Mouse (Mus musculus): ENCODE results near the gene Tysnd1. TPM values are rescaled to one million over a fixed set of nuclear protein-coding genes. Genes with fewer than 3 reads are reported as not detected.

Gene Tysnd1
- polyA plus RNA-seq, 1 experiment from 2014 or later: 27.0 TPM

Other genes with a start within 250 kb of the Tysnd1 start
- gene Eif4ebp2, start 242.9 kb upstream of the Tysnd1 start, polyA plus RNA-seq (2014; fragmentation: Nextera tagmentation; extraction: Ambion mirVana): 46.8 and 53.7 TPM in 2 replicates
- 15.0 and 17.6 TPM in 2 replicates for gene Lrrc20, start 219.7 kb upstream of the Tysnd1 start, polyA plus RNA-seq (2014; fragmentation: Nextera tagmentation; extraction: Ambion mirVana)
- 0.87 and 0.98 TPM in 2 replicates for gene Npffr1, start 100.0 kb upstream of the Tysnd1 start, polyA plus RNA-seq (2014; fragmentation: Nextera tagmentation; extraction: Ambion mirVana)
- gene Ppa1, start 47.0 kb upstream of the Tysnd1 start, polyA plus RNA-seq (2014; fragmentation: Nextera tagmentation; extraction: Ambion mirVana): 205 and 216 TPM in 2 replicates
- gene Sar1a, start 15.2 kb upstream of the Tysnd1 start, polyA plus RNA-seq (2014; fragmentation: Nextera tagmentation; extraction: Ambion mirVana): 189 and 227 TPM in 2 replicates
- 5.8 and 7.0 TPM in 2 replicates for gene Aifm2, start 19.7 kb downstream of the Tysnd1 start, polyA plus RNA-seq (2014; fragmentation: Nextera tagmentation; extraction: Ambion mirVana)
- gene H2afy2, start 88.6 kb downstream of the Tysnd1 start, polyA plus RNA-seq (2014; fragmentation: Nextera tagmentation; extraction: Ambion mirVana): 242 and 295 TPM in 2 replicates